Mouse (Mus musculus): ENCODE data around the gene Abcd3. TPM values are rescaled to one million over a fixed set of nuclear protein-coding genes. Genes with fewer than 3 reads are reported as not detected.

Gene Abcd3
- polyA plus RNA-seq (2012; rRNA removed) = 13.3 and 30.5 TPM in 2 replicates

DNA sequence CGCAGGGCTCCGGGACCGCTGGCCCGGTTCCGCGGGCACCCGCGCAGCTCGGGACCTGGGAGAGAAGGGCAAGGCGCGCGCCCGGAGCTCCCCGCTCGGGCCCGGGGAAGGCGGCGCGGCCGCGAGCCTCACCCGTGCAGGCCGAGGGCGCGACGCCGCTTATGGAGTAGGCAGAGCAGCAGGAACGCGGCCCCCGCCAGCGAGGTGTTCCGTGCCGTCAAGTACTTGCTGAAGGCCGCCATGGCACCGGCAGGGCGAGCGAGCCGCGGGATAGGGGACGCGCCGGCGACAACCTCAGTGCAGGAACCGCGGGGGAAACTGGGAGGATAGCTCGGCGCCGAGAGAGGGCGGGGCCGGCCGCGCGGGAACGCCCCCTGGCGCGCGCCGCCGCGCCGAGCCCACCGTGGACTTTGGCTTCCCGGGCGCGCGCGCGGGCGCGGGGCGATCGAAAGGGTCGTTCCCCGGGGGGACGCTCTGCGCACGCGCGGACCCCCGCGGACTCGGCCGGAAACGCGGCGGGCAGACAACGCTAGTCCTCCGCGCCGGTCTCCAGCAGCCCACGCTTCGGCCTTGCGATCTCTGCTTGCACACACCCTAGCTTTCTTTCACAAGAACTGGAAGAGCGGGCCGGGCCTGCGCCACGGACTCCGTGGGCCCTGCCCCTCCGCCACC, at the start of gene Abcd3:
Gene Abcd3, minus strand, starts transcription at position 426 of the 672 bp plus-strand sequence.
- DNase-seq (ENCODE audit: low read depth) = peak; percentile 97

GRCm38 (mm10) chr3:121859142-121859541, 44.0 kb upstream of the Abcd3 start:
- TF ChIP-seq POLR2A (IDR thresholded peaks at IDR 0.05; ENCODE audit: borderline replicate concordance, extremely low read depth, insufficient read depth, insufficient read length, poor library complexity, severe bottlenecking) (no peak), CTCF (IDR thresholded peaks at IDR 0.05; ENCODE audit: borderline replicate concordance, extremely low read depth, insufficient read depth, insufficient read length) (no peak)
- peak; percentile 31 for DNase-seq (ENCODE audit: low read depth)

More for the DNA sequence above, at the start of gene Abcd3:
- no peak for TF ChIP-seq CTCF (IDR thresholded peaks at IDR 0.05; ENCODE audit: borderline replicate concordance, extremely low read depth, insufficient read depth, insufficient read length)
- peak; percentile 90 for TF ChIP-seq POLR2A (IDR thresholded peaks at IDR 0.05; ENCODE audit: borderline replicate concordance, extremely low read depth, insufficient read depth, insufficient read length, poor library complexity, severe bottlenecking)

- TF ChIP-seq CTCF (IDR thresholded peaks at IDR 0.05; ENCODE audit: borderline replicate concordance, extremely low read depth, insufficient read depth, insufficient read length) = no peak
These were observed 41.0 kb upstream of the Abcd3 start for GRCm38 (mm10) chr3:121856131-121856530.

GRCm38 (mm10) chr3:121853781-121854520, 38.8 kb upstream of the Abcd3 start:
- no peak for TF ChIP-seq CTCF (IDR thresholded peaks at IDR 0.05; ENCODE audit: borderline replicate concordance, extremely low read depth, insufficient read depth, insufficient read length)
- TF ChIP-seq POLR2A (IDR thresholded peaks at IDR 0.05; ENCODE audit: borderline replicate concordance, extremely low read depth, insufficient read depth, insufficient read length, poor library complexity, severe bottlenecking) = no peak
- DNase-seq (ENCODE audit: low read depth) = no peak

More at GRCm38 (mm10) chr3:121856131-121856530, 41.0 kb upstream of the Abcd3 start:
- DNase-seq (ENCODE audit: low read depth) = no peak

- TF ChIP-seq POLR2A (IDR thresholded peaks at IDR 0.05; ENCODE audit: borderline replicate concordance, extremely low read depth, insufficient read depth, insufficient read length, poor library complexity, severe bottlenecking) = no peak
- TF ChIP-seq CTCF (IDR thresholded peaks at IDR 0.05; ENCODE audit: borderline replicate concordance, extremely low read depth, insufficient read depth, insufficient read length) = no peak
- no peak for DNase-seq (ENCODE audit: low read depth)
These were observed 37.1 kb upstream of the Abcd3 start for GRCm38 (mm10) chr3:121852074-121852826.

DNA sequence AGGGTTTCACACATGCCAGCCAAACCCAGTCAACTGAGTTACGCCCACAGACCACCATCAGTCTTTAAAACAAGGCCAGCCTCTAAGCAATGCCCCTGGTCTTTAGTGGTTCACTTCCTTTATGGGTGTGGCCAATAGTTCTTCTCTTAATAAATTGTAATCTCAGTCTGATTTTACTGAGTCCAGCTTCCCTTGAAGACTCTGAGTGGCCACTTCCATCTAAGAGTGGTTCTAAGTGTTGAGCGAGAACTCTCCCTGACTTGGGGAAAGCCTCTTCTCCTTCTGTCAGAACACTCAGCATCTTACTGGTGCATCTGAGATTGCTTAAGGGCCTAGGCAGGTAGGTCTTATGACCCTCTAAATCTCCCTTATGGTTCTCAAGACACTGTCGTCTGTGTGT, 35.9 kb upstream of the Abcd3 start:
- TF ChIP-seq CTCF (IDR thresholded peaks at IDR 0.05; ENCODE audit: borderline replicate concordance, extremely low read depth, insufficient read depth, insufficient read length) = no peak
- TF ChIP-seq POLR2A (IDR thresholded peaks at IDR 0.05; ENCODE audit: borderline replicate concordance, extremely low read depth, insufficient read depth, insufficient read length, poor library complexity, severe bottlenecking) = no peak
- DNase-seq (ENCODE audit: low read depth) = no peak

GRCm38 (mm10) chr3:121850381-121850780, 35.3 kb upstream of the Abcd3 start:
- TF ChIP-seq CTCF (IDR thresholded peaks at IDR 0.05; ENCODE audit: borderline replicate concordance, extremely low read depth, insufficient read depth, insufficient read length) (no peak), POLR2A (IDR thresholded peaks at IDR 0.05; ENCODE audit: borderline replicate concordance, extremely low read depth, insufficient read depth, insufficient read length, poor library complexity, severe bottlenecking) (no peak)

DNA sequence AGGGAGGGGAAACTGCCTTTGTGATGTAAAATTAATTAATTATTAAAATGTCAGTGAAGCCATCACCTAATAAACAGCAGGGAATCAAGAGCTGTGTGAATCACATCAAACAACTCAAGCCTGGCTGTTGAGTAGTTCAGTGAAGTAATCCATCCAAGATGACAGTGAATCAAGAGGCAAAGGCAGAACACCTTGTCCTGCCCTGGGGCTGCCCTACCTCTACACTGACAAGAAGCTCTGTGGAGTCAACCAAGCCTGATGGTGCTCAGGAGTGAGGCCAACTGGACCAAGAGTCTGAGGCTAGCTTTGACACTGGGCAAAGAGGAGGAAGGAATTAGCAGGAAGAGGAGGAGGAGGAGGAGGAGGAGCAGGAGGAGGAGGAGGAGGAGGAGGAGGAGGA, 32.2 kb upstream of the Abcd3 start:
- no peak for TF ChIP-seq POLR2A (IDR thresholded peaks at IDR 0.05; ENCODE audit: borderline replicate concordance, extremely low read depth, insufficient read depth, insufficient read length, poor library complexity, severe bottlenecking)
- TF ChIP-seq CTCF (IDR thresholded peaks at IDR 0.05; ENCODE audit: borderline replicate concordance, extremely low read depth, insufficient read depth, insufficient read length) = no peak
- DNase-seq (ENCODE audit: low read depth) = no peak

More at GRCm38 (mm10) chr3:121850381-121850780, 35.3 kb upstream of the Abcd3 start:
- no peak for DNase-seq (ENCODE audit: low read depth)

DNA sequence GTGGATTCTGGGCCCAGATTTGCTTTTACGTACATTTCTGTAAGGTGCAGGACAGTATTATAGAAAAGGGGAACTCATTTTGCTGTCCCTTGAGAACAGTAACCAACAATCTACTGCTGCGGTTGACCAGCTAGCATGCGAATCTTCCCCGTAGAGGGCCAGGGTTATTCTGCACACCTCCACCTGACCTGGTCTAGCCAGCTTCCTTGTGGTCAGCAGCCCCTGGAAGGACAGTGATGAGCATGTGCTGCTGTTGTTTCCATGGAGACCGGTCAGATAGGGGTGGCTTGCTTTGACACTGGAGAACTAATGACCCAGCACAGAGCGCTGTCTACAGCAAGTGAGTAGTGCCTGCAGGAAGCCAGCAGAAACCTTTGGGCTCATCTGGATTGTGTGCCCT, 29.6 kb upstream of the Abcd3 start:
- no peak for DNase-seq (ENCODE audit: low read depth)
- no peak for TF ChIP-seq POLR2A (IDR thresholded peaks at IDR 0.05; ENCODE audit: borderline replicate concordance, extremely low read depth, insufficient read depth, insufficient read length, poor library complexity, severe bottlenecking)
- no peak for TF ChIP-seq CTCF (IDR thresholded peaks at IDR 0.05; ENCODE audit: borderline replicate concordance, extremely low read depth, insufficient read depth, insufficient read length)

GRCm38 (mm10) chr3:121844013-121844412, 28.9 kb upstream of the Abcd3 start:
- TF ChIP-seq CTCF (IDR thresholded peaks at IDR 0.05; ENCODE audit: borderline replicate concordance, extremely low read depth, insufficient read depth, insufficient read length) (no peak), POLR2A (IDR thresholded peaks at IDR 0.05; ENCODE audit: borderline replicate concordance, extremely low read depth, insufficient read depth, insufficient read length, poor library complexity, severe bottlenecking) (no peak)

DNA sequence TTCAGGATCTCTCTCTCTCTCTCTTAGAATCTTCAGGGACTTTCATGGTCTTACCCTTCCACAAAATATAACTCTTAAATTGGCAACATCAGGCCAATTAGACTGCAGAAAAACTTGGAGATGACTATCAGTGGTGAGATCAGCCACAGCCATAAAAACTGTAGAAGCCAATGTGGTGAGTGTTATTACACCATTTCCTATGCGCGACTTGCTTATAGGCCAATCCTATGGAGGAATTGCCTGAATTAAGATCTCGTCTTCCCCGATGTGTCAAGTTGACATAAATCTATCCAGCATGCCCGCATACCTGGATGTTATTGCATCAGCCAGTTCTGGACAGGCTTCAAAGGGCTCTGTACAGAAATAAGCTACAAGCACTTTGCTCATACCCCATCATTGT, 28.2 kb upstream of the Abcd3 start:
- TF ChIP-seq POLR2A (IDR thresholded peaks at IDR 0.05; ENCODE audit: borderline replicate concordance, extremely low read depth, insufficient read depth, insufficient read length, poor library complexity, severe bottlenecking) = no peak
- TF ChIP-seq CTCF (IDR thresholded peaks at IDR 0.05; ENCODE audit: borderline replicate concordance, extremely low read depth, insufficient read depth, insufficient read length) = no peak
- no peak for DNase-seq (ENCODE audit: low read depth)

More at GRCm38 (mm10) chr3:121844013-121844412, 28.9 kb upstream of the Abcd3 start:
- no peak for DNase-seq (ENCODE audit: low read depth)

Data from brain, embryonic 14.5 days (tissue).